Mouse (Mus musculus): ENCODE results near the gene Rbfox2.

- TF ChIP-seq POLR2A (IDR thresholded peaks at IDR 0.05; ENCODE audit: insufficient read depth, low read length) (no peak), CTCF (IDR thresholded peaks at IDR 0.05; ENCODE audit: low read depth, low read length) (no peak), EP300 (IDR thresholded peaks at IDR 0.05; ENCODE audit: insufficient read depth, low read depth, low read length) (no peak)
These were observed 194.9 kb downstream of the Rbfox2 start for GRCm38 (mm10) chr15:77111924-77112323.
